14 mouse cellular contexts compared by ENCODE assay signal in the genomic region with DNA sequence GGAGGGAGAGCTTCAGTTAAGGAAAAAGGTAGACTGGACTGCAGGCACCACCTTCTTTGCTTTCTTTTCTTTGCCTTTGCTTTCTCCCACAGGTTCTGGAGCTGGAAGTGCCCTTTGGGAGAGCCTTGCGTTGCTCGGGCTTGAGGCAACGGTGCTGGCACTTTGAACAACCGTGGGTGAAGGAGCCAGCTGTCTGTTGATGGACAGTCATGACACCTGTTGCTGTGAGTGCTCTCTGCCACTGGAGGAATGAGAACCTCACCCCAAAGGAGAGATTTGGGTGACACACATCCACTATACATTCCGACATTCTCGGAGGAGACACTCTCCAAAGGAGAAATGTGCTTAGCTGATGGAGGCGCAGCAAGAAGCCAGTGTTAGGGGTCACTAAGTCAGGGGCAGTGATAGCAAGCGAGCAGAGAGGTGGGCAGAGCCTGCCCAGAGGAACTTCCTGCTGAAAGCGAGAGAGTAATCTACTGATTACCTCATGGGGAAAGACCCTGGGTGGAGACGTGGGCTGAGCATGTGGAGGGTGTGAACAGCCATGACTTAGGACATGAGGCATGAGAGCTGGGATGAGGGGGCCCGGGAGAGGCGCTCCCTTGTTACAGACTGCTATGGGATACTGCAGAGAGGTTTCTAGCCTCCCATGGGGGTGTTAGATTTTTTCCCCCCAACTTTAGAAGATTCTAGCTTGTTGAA. TPM values are rescaled to one million over a fixed set of nuclear protein-coding genes. Genes with fewer than 3 reads are reported as not detected.
A peak's percentile ranks its signal among the peaks of the same experiment; 100 is the strongest.
DNase-seq lines count a peak whose midpoint lies in the region; ATAC-seq and TF ChIP-seq lines count a peak whose summit lies in the region.
"Had no signal": no experiment of that assay in that cellular context is flagged by ENCODE, and none has a peak within 500 bp of the region (broad histone marks: within the 10 kb centered on the region; RNA-seq: fewer than 3 reads in every experiment).

No protein-coding gene starts in this region.

- H3K36me3 ChIP-seq in heart, embryonic 13.5 days: no peaks in the 10 kb centered on the region
- H3K36me3 ChIP-seq in embryonic facial prominence, embryonic 15.5 days: no peaks in the 10 kb centered on the region
- H3K36me3 ChIP-seq in limb, embryonic 14.5 days (ENCODE audit: control insufficient read depth, insufficient read depth, low read length): no peaks in the 10 kb centered on the region

- no peaks in the 10 kb centered on the region for H3K9me3 ChIP-seq in heart, embryonic 13.5 days
- H3K9me3 ChIP-seq in embryonic facial prominence, embryonic 15.5 days (replicated peaks): no peaks in the 10 kb centered on the region
- H3K9me3 ChIP-seq in limb, embryonic 14.5 days (ENCODE audit: control insufficient read depth, low read length): no peaks in the 10 kb centered on the region

- H3K27me3 ChIP-seq in heart, embryonic 13.5 days (replicated peaks): no peaks in the 10 kb centered on the region
- no peaks in the 10 kb centered on the region for H3K27me3 ChIP-seq in embryonic facial prominence, embryonic 15.5 days
- H3K27me3 ChIP-seq in limb, embryonic 14.5 days (ENCODE audit: control insufficient read depth, insufficient read depth, low read length): no peaks in the 10 kb centered on the region

- peak; percentile 47; the same call in 1 of the 2 replicates for ATAC-seq in heart, embryonic 13.5 days (ENCODE audit: extremely low read depth, insufficient number of reproducible peaks, low FRiP score, low TSS enrichment)
- ATAC-seq in CD4-positive, CD25-positive, alpha-beta regulatory T cell, adult 4 months: peak; percentile 46
- no peak for ATAC-seq in embryonic facial prominence, embryonic 15.5 days (ENCODE audit: insufficient number of reproducible peaks, low FRiP score, low TSS enrichment, low read depth)
- ATAC-seq in limb, embryonic 14.5 days (ENCODE audit: low FRiP score, low read depth): no peak
- ATAC-seq: forebrain, embryonic 14.5 days; hindbrain, postnatal 0 days had no signal

- H3K9ac ChIP-seq in heart, embryonic 13.5 days: peak overlapping the region; percentile 45; the same call in 1 of the 2 replicates
- H3K9ac ChIP-seq in embryonic facial prominence, embryonic 15.5 days: no peak overlapping the region
- H3K9ac ChIP-seq in limb, embryonic 14.5 days (ENCODE audit: low read depth, low read length, severe bottlenecking): no peak overlapping the region

- 15% methylated on average over 12 of the region's 12 CpGs for WGBS in heart, embryonic 13.5 days
- WGBS in embryonic facial prominence, embryonic 15.5 days: 39% methylated on average over 12 of the region's 12 CpGs
- WGBS in limb, embryonic 14.5 days: 59% methylated on average over 12 of the region's 12 CpGs

- no peak overlapping the region for H3K4me3 ChIP-seq in heart, embryonic 13.5 days
- H3K4me3 ChIP-seq in embryonic facial prominence, embryonic 15.5 days (replicated peaks): no peak overlapping the region
- H3K4me3 ChIP-seq in limb, embryonic 14.5 days (replicated peaks; ENCODE audit: low read length): no peak overlapping the region

- peak overlapping the region; percentile 83 for H3K27ac ChIP-seq in heart, embryonic 13.5 days (replicated peaks)
- peak overlapping the region; percentile 63 for H3K27ac ChIP-seq in embryonic facial prominence, embryonic 15.5 days (replicated peaks)
- peak overlapping the region; percentile 38 for H3K27ac ChIP-seq in limb, embryonic 14.5 days (replicated peaks; ENCODE audit: low read depth, low read length)
- H3K27ac ChIP-seq: hindbrain, postnatal 0 days had no signal

- TF ChIP-seq POLR2A in limb, embryonic 14.5 days (IDR thresholded peaks at IDR 0.05; ENCODE audit: borderline replicate concordance, extremely low read depth, insufficient read depth, insufficient read length): no peak

- H3K4me2 ChIP-seq in heart, embryonic 13.5 days: peak overlapping the region; percentile 39
- H3K4me2 ChIP-seq in embryonic facial prominence, embryonic 15.5 days (replicated peaks): no peak overlapping the region; the same call in 1 of the 2 replicates
- H3K4me2 ChIP-seq in limb, embryonic 14.5 days (replicated peaks; ENCODE audit: low read depth, low read length, severe bottlenecking): no peak overlapping the region

- peaks cover 55% of the 10 kb centered on the region for H3K4me1 ChIP-seq in heart, embryonic 13.5 days
- peaks cover 42% of the 10 kb centered on the region for H3K4me1 ChIP-seq in embryonic facial prominence, embryonic 15.5 days
- H3K4me1 ChIP-seq in limb, embryonic 14.5 days (ENCODE audit: control insufficient read depth, insufficient read depth, low read length): peaks cover 40% of the 10 kb centered on the region

- no peak for DNase-seq in heart, adult 11 months
- DNase-seq in limb, embryonic 14.5 days (ENCODE audit: low spot score): no peak
- no peak for DNase-seq in adrenal gland, postnatal 4 days (ENCODE audit: low spot score in 2 of 2)
- no peak for DNase-seq in c-Kit-positive CD71-positive TER-119-positive erythroid progenitor cells, embryonic 14.5 days (ENCODE audit: low spot score)
- DNase-seq in right cerebral cortex, postnatal 25 days: no peak
- DNase-seq: adrenal gland, postnatal 36 days; cerebellum, postnatal 10 days; layer of hippocampus, postnatal 36 days; right cerebral cortex, postnatal 14 days had no signal

RNA-seq across cellular contexts. Expression of gene Ssbp3, which starts 41.6 kb away (rescaled TPM):
- 59.8 and 61.9 TPM in 2 replicates for polyA plus RNA-seq in heart, embryonic 13.5 days (2015; fragmentation: Nextera tagmentation; extraction: Ambion mirVana)
- polyA plus RNA-seq in CD4-positive, CD25-positive, alpha-beta regulatory T cell, adult 4 months (2017; shearing (Covaris generic)): 10 to 100 TPM; 60.0 to 60.9 TPM
- 136 and 137 TPM in 2 replicates for polyA plus RNA-seq in embryonic facial prominence, embryonic 15.5 days (2015; fragmentation: Nextera tagmentation; extraction: Ambion mirVana)
- polyA plus RNA-seq in limb, embryonic 14.5 days (2012; rRNA removed): 191 and 202 TPM in 2 replicates
- 94.3 and 115 TPM in 2 replicates for polyA plus RNA-seq in limb, embryonic 14.5 days (2014; fragmentation: Nextera tagmentation; extraction: Ambion mirVana)
- 100 to 1,000 TPM in 1 of 2 experiments, 10 to 100 TPM in 1; 95.2 to 103 TPM for total RNA-seq in adrenal gland, postnatal 4 days (2021)

Comparison
In these comparisons a context has a peak if more than half of its experiments do, and no peak if none do; other contexts are left out.
1. ATAC-seq: peak in heart, embryonic 13.5 days (single experiment) and CD4-positive, CD25-positive, alpha-beta regulatory T cell, adult 4 months (single experiment); none in embryonic facial prominence, embryonic 15.5 days (single experiment) and limb, embryonic 14.5 days (single experiment).
2. Peak in every context shown above with its lines, with median percentiles within 50 percentile points of each other: H3K27ac ChIP-seq.